Mouse (Mus musculus) liver, embryonic 14.5 days (tissue): ENCODE results near the gene Kctd11.
A peak's percentile ranks its signal among the peaks of the same experiment; 100 is the strongest.

ENCODE experiments used
- CTCF ChIP-seq: IDR thresholded peaks from 2 replicates; pipeline ENCODE4 v1.5.1; 2016; ENCODE audit warnings: antibody characterized with exemption, low read depth, control low read depth
- EP300 ChIP-seq: IDR thresholded peaks from 2 replicates; pipeline ENCODE4 v1.6.1; 2016; ENCODE audit warnings: antibody characterized with exemption, low read depth

- TF ChIP-seq CTCF (peak; percentile 59), EP300 (no peak)
These were observed at the start of gene Kctd11 for GRCm38 (mm10) chr11:69880853-69881603.
